ENCODE assay signal across 33 mouse cellular contexts in genomic region chr3:154208479-154208878, GRCm38 (mm10).
"Had no signal": no experiment of that assay in that cellular context is flagged by ENCODE, and none has a peak within 500 bp of the region (broad histone marks: within the 10 kb centered on the region; RNA-seq: fewer than 3 reads in every experiment).

No protein-coding gene starts in this region.

- H3K36me3 ChIP-seq: limb, embryonic 10.5 days; limb, embryonic 12.5 days; limb, embryonic 13.5 days; limb, embryonic 15.5 days; liver, embryonic 12.5 days; liver, embryonic 13.5 days; liver, embryonic 15.5 days; lung, embryonic 15.5 days; midbrain, embryonic 10.5 days; midbrain, embryonic 12.5 days; midbrain, embryonic 13.5 days; midbrain, embryonic 15.5 days; neural tube, embryonic 12.5 days; neural tube, embryonic 13.5 days had no signal

- ATAC-seq: liver, embryonic 12.5 days; liver, postnatal 0 days; lung, postnatal 0 days; midbrain, embryonic 15.5 days; midbrain, embryonic 16.5 days had no signal

- H3K9me3 ChIP-seq: limb, embryonic 10.5 days; limb, embryonic 12.5 days; limb, embryonic 13.5 days; limb, embryonic 15.5 days; liver, embryonic 12.5 days; liver, embryonic 13.5 days; liver, embryonic 15.5 days; lung, embryonic 15.5 days; megakaryocyte, embryonic 14.5 days; midbrain, embryonic 10.5 days; midbrain, embryonic 12.5 days; midbrain, embryonic 13.5 days; midbrain, embryonic 15.5 days; neural tube, embryonic 12.5 days; neural tube, embryonic 13.5 days had no signal

- H3K4me2 ChIP-seq: limb, embryonic 12.5 days; limb, embryonic 13.5 days; limb, embryonic 15.5 days; liver, embryonic 11.5 days; liver, embryonic 12.5 days; liver, embryonic 13.5 days; liver, embryonic 15.5 days; lung, embryonic 14.5 days; lung, embryonic 15.5 days; midbrain, embryonic 11.5 days; midbrain, embryonic 12.5 days; midbrain, embryonic 13.5 days; midbrain, embryonic 15.5 days; neural tube, embryonic 12.5 days; neural tube, embryonic 13.5 days had no signal

- H3K4me3 ChIP-seq: limb, embryonic 10.5 days; limb, embryonic 12.5 days; limb, embryonic 13.5 days; limb, embryonic 15.5 days; liver, embryonic 12.5 days; liver, embryonic 13.5 days; liver, embryonic 15.5 days; lung, embryonic 15.5 days; megakaryocyte, embryonic 14.5 days; midbrain, embryonic 10.5 days; midbrain, embryonic 12.5 days; midbrain, embryonic 13.5 days; midbrain, embryonic 15.5 days; myocyte; neural tube, embryonic 12.5 days; neural tube, embryonic 13.5 days had no signal

- H3K27ac ChIP-seq: limb, embryonic 10.5 days; limb, embryonic 12.5 days; limb, embryonic 13.5 days; limb, embryonic 15.5 days; liver, embryonic 12.5 days; liver, embryonic 13.5 days; liver, embryonic 14.5 days; liver, embryonic 15.5 days; lung, embryonic 15.5 days; macrophage; midbrain, embryonic 10.5 days; midbrain, embryonic 12.5 days; midbrain, embryonic 13.5 days; midbrain, embryonic 15.5 days; neural tube, embryonic 12.5 days; neural tube, embryonic 13.5 days had no signal

- H3K27me3 ChIP-seq: limb, embryonic 13.5 days; limb, embryonic 15.5 days; liver, embryonic 12.5 days; liver, embryonic 13.5 days; liver, embryonic 15.5 days; lung, embryonic 15.5 days; megakaryocyte, embryonic 14.5 days; midbrain, embryonic 12.5 days; midbrain, embryonic 13.5 days; midbrain, embryonic 15.5 days; neural tube, embryonic 12.5 days; neural tube, embryonic 13.5 days had no signal

- DNase-seq: left cerebral cortex, postnatal 4 days; liver; liver, embryonic 13.5 days; liver, postnatal 0 days; lung, adult 18-20 months; lung, adult 2 months; lung, embryonic 14.5 days; lung, postnatal 10 days; lung, postnatal 14 days; lung, postnatal 36 days; lung, postnatal 4 days; midbrain, embryonic 14.5 days had no signal

- H3K9ac ChIP-seq: limb, embryonic 12.5 days; limb, embryonic 13.5 days; limb, embryonic 15.5 days; liver, embryonic 12.5 days; liver, embryonic 13.5 days; liver, embryonic 14.5 days; liver, embryonic 15.5 days; liver, postnatal 0 days; lung, embryonic 14.5 days; lung, embryonic 15.5 days; midbrain, embryonic 12.5 days; midbrain, embryonic 13.5 days; midbrain, embryonic 15.5 days; neural tube, embryonic 12.5 days; neural tube, embryonic 13.5 days had no signal

- H3K4me1 ChIP-seq: limb, embryonic 12.5 days; limb, embryonic 13.5 days; limb, embryonic 15.5 days; liver, embryonic 15.5 days; lung, embryonic 15.5 days had no signal
